Mouse (Mus musculus) left cerebral cortex, postnatal 25 days (tissue): ENCODE results near the gene Enpp5. TPM values are rescaled to one million over a fixed set of nuclear protein-coding genes. Genes with fewer than 3 reads are reported as not detected.

ENCODE experiments used
- total RNA-seq, 2 experiments: library from RNA; stranded (reverse); gene quantifications; 2 replicates each; pipeline ENCODE4 v1.2.3; 2021

Gene Enpp5
- total RNA-seq, 2 experiments from 2014 or later: 178 to 182 TPM

Other genes with a start within 250 kb of the Enpp5 start
- 10 to 100 TPM; 12.2 to 13.0 TPM for gene Enpp4, start 27.0 kb downstream of the Enpp5 start, total RNA-seq
- 1 to 10 TPM; 3.4 to 4.1 TPM for gene Clic5, start 109.8 kb downstream of the Enpp5 start, total RNA-seq